Mouse (Mus musculus) cerebellum, adult 2 months (tissue): Measurements from ENCODE around the gene Tub. TPM values are rescaled to one million over a fixed set of nuclear protein-coding genes. Genes with fewer than 3 reads are reported as not detected.

ENCODE experiments used
- DNase-seq, 2 experiments: peaks; one replicate each; pipeline ENCODE4 v3.0.0; 2021
- H3K27ac ChIP-seq: fragments of 200-500 bp; 2 replicates; pipeline ENCODE4 v1.5.1; 2012; ENCODE audit warnings: low read length, control low read depth, inconsistent platforms; ENCODE audit not compliant: insufficient read depth
- H3K27me3 ChIP-seq: fragments of 200-500 bp; 2 replicates; pipeline ENCODE4 v1.6.1; 2012; ENCODE audit warnings: inconsistent platforms, mild to moderate bottlenecking, low read length, moderate library complexity; ENCODE audit not compliant: control insufficient read depth, insufficient read depth
- H3K4me1 ChIP-seq: fragments of 200-500 bp; 2 replicates; pipeline ENCODE4 v1.6.1; 2011; ENCODE audit warnings: low read length; ENCODE audit not compliant: control insufficient read depth, insufficient read depth
- H3K4me3 ChIP-seq: fragments of 200-500 bp; replicated peaks from 2 replicates; pipeline ENCODE3; 2011; ENCODE audit warnings: mild to moderate bottlenecking, low read depth, low read length, control low read depth; ENCODE audit not compliant: insufficient read depth
- CTCF ChIP-seq: fragments of 200-500 bp; IDR thresholded peaks from 2 replicates; pipeline ENCODE4 v1.5.1; 2011; ENCODE audit warnings: low read depth, mild to moderate bottlenecking, control low read depth, low read length, moderate library complexity, borderline replicate concordance; ENCODE audit not compliant: insufficient read depth
- POLR2A ChIP-seq: fragments of 200-500 bp; IDR thresholded peaks from 2 replicates; pipeline ENCODE4 v1.6.1; 2011; ENCODE audit warnings: low read length, control low read depth, borderline replicate concordance; ENCODE audit not compliant: insufficient read depth
- WGBS: fragments of 180-500 bp; shearing (Covaris S2); methylation state at CpG from one replicate; pipeline ENCODE4 v1.1.7; 2018; 5-methylcytosine and 5-hydroxymethylcytosine counted together
- polyA plus RNA-seq: library from polyadenylated mRNA; depleted of rRNA; stranded (reverse); fragments of >200 nt; gene quantifications from 2 replicates; pipeline ENCODE4 v1.2.3, GENCODE M21; 2012

Tub gene
- polyA plus RNA-seq, 1 experiment, result 75.4 TPM

DNA sequence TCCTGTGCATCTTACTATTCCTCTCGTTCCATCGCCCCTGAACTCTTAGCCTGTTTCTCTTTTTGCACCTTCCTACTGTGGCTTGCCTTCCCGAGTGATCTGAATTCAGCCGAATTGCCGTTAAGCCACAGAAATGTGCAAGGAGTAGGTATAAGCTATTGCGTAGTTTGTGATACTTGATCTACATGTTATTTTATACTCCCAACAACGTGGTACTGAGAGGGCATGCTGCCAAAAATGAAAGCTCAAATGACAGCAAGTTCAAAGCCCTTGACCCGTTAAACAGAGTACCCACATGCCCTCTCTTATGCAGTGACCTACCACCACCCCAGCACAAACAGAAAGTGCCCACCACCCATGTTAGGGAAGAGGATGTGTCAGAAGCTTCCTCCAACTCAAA lies 15.3 kb upstream of the Tub start:
- H3K4me1 ChIP-seq, result peaks cover 10% of the 10 kb centered on the region
- no peak overlapping the region for H3K27ac ChIP-seq
- H3K27me3 ChIP-seq, result no peaks in the 10 kb centered on the region; the same call in 1 of the 2 replicates
- 3% methylated on average over 8 of the region's 8 CpGs for WGBS
- TF ChIP-seq POLR2A, result no peak
- no peak for TF ChIP-seq CTCF
- H3K4me3 ChIP-seq, result peak overlapping the region; percentile 96
- DNase-seq, result no peak

DNA sequence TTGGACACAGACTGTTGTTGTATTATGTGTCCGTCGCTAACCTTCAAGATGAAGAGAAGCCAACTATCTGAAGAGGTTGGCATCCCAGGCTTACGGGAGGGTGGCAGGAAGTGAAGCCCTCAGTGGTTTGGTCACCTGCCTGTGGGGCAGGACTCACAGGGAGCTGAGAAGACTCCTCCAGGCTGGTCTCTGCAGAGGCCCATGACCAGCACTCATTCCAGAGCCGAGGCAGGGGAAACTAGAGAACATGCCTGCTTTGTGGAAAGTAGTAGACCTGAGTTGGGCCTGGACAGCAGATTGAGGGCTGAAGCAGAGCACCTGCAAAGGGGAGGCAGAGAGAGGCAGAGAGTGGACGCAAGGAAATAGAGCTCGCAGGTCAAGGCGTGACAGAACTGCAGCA lies 14.7 kb upstream of the Tub start:
- TF ChIP-seq CTCF (no peak), POLR2A (no peak)
- Histone ChIP-seq H3K27me3 (no peaks in the 10 kb centered on the region; the same call in 1 of the 2 replicates), H3K4me3 (peak overlapping the region; percentile 96), H3K4me1 (peaks cover 10% of the 10 kb centered on the region), H3K27ac (no peak overlapping the region)
- DNase-seq, result no peak
- WGBS, result 74% methylated on average over 7 of the region's 7 CpGs

DNA sequence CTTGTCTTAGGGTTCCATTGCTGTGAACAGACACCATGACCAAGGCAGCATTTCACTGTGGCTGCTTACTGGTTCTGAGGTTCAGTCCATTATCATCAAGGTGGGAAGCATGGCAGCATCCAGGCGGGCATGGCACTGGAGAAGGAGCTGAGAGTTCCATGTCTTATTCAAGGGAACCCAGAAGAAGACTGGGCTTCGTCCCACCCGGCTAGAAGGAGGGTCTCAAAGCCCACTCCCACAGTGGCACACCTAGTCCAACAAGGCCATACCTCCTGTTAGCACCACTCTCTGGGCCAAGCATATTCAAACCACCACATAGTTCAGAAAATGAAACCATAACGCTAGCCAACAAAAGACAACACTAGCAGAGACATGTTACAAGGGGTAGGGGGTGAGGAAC lies 13.5 kb upstream of the Tub start:
- 94% methylated on average over 4 of the region's 4 CpGs for WGBS
- TF ChIP-seq POLR2A, result no peak
- H3K4me3 ChIP-seq, result no peak overlapping the region
- peaks cover 10% of the 10 kb centered on the region for H3K4me1 ChIP-seq
- no peak overlapping the region for H3K27ac ChIP-seq
- no peak for DNase-seq
- no peaks in the 10 kb centered on the region; the same call in 1 of the 2 replicates for H3K27me3 ChIP-seq

DNA sequence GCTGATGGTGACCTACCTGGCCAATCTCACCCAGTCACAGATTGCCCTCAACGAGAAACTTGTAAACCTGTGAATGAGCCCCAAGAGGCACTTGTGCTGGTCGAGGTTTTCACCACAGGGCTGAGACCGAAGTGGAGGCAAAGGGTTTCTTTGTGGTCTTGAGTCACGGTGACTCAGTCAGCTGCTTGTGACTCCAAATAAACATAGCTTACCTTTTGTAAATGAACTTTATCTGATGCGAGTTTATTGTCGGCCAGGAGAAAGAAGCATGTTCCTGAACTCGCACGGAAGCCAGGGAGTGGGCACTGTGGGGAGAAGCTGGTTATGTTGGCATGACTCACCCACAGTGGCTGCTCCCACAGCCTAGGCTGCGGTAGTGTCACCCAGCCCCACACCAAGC lies 8.7 kb upstream of the Tub start:
- no peak overlapping the region for H3K27ac ChIP-seq
- no peak for DNase-seq
- no peaks in the 10 kb centered on the region for H3K27me3 ChIP-seq
- 93% methylated on average over 9 of the region's 9 CpGs for WGBS
- H3K4me1 ChIP-seq, result no peaks in the 10 kb centered on the region; the same call in 1 of the 2 replicates
- H3K4me3 ChIP-seq, result no peak overlapping the region
- no peak for TF ChIP-seq POLR2A
- no peak for TF ChIP-seq CTCF

DNA sequence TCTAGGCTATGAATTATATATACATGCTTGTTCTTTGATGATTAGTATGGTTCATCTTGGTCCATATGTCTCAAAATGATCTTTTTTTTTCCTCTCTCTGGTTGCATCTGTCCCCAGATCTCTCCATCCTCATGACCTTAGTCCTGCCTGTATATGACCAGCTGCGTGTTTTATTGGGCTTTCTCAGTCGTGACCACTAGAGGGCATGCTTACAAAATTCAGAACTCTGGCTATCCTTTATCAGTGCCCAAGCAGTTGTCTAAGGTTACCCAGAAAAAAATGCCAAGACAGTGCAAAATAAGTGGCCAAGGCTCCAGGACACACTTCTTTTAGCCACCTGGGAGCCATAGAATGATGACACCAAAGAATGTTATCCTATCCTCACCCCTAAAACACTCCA lies 6.1 kb upstream of the Tub start:
- H3K27me3 ChIP-seq, result no peaks in the 10 kb centered on the region
- no peaks in the 10 kb centered on the region for H3K4me1 ChIP-seq
- no peak overlapping the region for H3K27ac ChIP-seq
- DNase-seq, result peak; percentile 48 to 59
- TF ChIP-seq CTCF (peak; percentile 55; the same call in 1 of the 2 replicates), POLR2A (no peak)
- no peak overlapping the region for H3K4me3 ChIP-seq
- 0% methylated on average over 2 of the region's 2 CpGs for WGBS

DNA sequence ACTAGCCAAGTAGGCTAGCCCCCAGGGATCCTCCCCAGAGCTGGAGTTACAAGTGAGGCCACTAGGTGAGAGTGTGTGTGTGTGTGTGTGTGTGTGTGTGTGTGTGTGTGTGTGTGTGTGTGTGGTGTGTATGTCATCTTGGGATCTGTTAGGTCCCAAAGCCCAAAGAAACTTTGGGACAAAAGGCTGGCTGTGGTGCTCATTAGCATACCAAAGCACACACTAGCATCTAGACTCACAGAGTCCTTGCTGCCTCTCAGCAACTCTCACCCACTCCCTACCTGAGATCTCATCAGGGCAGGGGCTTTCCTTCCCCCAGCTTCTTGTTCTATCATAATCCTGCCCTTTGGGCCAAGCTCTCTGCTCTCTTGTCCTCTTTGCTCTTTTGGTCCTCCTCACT lies 1.5 kb upstream of the Tub start:
- no peak for TF ChIP-seq POLR2A
- no peak for TF ChIP-seq CTCF
- Histone ChIP-seq H3K4me1 (no peaks in the 10 kb centered on the region), H3K27ac (no peak overlapping the region), H3K27me3 (no peaks in the 10 kb centered on the region), H3K4me3 (no peak overlapping the region)
- DNase-seq, result no peak

DNA sequence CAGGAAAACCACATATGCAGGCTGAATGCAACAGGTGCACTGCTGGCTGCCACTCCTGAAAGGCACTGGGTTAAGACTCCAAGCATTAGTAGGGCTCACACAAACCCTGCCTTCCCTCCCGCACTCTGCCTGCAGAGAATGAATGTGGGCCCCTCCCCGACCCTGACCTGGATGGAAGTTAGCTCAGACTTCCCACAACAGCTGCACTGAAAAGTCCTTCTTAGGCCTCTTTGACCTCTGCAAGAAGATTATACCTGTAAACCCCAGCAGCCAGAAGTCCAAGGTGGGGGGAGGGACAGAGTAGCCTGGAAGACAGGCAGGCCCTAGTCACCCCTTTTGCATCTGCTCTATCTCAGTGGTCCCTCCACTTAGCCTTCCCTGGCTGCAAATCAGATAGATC lies 837 bp upstream of the Tub start:
- no peak overlapping the region for H3K27ac ChIP-seq
- DNase-seq, result no peak
- H3K27me3 ChIP-seq, result no peaks in the 10 kb centered on the region
- no peak overlapping the region for H3K4me3 ChIP-seq
- no peaks in the 10 kb centered on the region for H3K4me1 ChIP-seq
- TF ChIP-seq POLR2A (no peak), CTCF (no peak)
- 57% methylated on average over 2 of the region's 2 CpGs for WGBS

DNA sequence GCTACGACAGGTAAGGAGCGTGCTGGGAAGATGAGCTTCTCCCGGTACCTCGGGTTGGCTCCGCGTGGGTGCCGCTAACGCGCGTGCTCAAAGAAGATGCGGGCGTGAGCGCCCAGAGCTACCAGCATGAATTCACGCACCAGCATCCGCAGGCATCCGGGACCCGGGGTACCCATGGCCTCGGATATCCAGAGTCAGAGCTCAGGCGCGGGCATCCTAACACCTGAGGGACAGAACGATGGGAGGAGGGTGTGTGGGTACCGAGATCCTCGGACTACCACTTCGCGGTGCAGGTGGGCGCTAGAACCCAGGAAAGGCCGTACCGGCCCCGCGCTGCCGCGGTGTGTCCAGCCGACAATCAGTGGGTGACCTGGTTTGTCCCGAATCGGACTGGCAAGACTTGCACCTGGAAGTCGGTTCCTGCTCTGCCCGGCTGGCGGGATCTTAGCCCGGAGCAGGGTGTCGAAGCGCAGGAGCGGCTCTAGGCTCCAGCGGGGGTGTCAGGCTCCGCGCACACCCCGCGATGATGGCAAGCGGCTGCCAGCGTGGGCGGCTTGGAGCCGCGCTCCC lies 709 bp downstream of the Tub start:
- no peak for TF ChIP-seq CTCF
- TF ChIP-seq POLR2A, result peak; percentile 14; the same call in 1 of the 2 replicates
- Histone ChIP-seq H3K27me3 (no peaks in the 10 kb centered on the region), H3K4me3 (peak overlapping the region; percentile 70), H3K27ac (peak overlapping the region; percentile 11; the same call in 1 of the 2 replicates), H3K4me1 (no peaks in the 10 kb centered on the region)
- WGBS, result 1% methylated on average over 52 of the region's 52 CpGs
- DNase-seq, result peak; percentile 68 to 74

DNA sequence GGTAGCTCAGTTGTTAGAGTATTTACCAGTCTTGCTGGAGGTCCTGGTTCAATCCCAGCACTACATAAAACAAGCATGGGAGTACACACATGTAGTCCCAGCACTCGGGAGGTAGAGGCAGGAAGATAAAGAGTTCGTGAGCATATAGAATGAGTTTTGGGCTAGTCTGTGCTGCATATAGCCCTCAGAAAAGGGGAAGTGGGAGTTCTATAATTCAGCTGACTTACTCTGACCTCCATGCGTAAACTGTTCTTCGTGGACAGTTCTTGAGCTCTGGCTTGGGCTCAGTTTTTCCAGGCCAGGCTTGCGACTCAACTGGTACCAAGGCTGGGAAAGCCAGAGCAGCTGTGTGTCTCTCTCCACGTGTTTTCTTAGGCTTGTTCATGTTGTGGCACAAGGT lies 2.7 kb downstream of the Tub start:
- Histone ChIP-seq H3K4me1 (no peaks in the 10 kb centered on the region), H3K27me3 (no peaks in the 10 kb centered on the region), H3K27ac (no peak overlapping the region), H3K4me3 (no peak overlapping the region)
- WGBS, result 87% methylated on average over 6 of the region's 6 CpGs
- no peak for DNase-seq
- TF ChIP-seq POLR2A (no peak), CTCF (no peak)
